Mouse (Mus musculus): Measurements from ENCODE around the gene Pgpep1. TPM values are rescaled to one million over a fixed set of nuclear protein-coding genes. Genes with fewer than 3 reads are reported as not detected.

Pgpep1 gene
- total and polyA plus RNA-seq, 3 experiments: 3.3 to 16.6 (median 9.4) TPM

- H3K4me1 ChIP-seq (ENCODE audit: insufficient read depth, low read depth, low read length): peaks cover 65% of the 10 kb centered on the region
- H3K36me3 ChIP-seq (replicated peaks): peaks cover 12% of the 10 kb centered on the region
- no peaks in the 10 kb centered on the region for H3K9me3 ChIP-seq (replicated peaks)
- no peaks in the 10 kb centered on the region for H3K27me3 ChIP-seq (ENCODE audit: insufficient read depth, low read length)
- no peak for DNase-seq (ENCODE audit: low spot score)
- H3K4me3 ChIP-seq (ENCODE audit: low read depth, low read length): peak overlapping the region; percentile 87; the same call in 1 of the 2 replicates
- TF ChIP-seq GATA1 (IDR thresholded peaks at IDR 0.05; ENCODE audit: borderline replicate concordance, low read length) (no peak), TAL1 (conservative IDR thresholded peaks at IDR 0.05; ENCODE audit: low read depth, low read length) (no peak), GATA2 (IDR thresholded peaks at IDR 0.05; ENCODE audit: borderline replicate concordance, low read depth, low read length) (no peak), CTCF (IDR thresholded peaks at IDR 0.05; ENCODE audit: low read depth, low read length) (no peak), POLR2AphosphoS5 (IDR thresholded peaks at IDR 0.05; ENCODE audit: insufficient replicate concordance, low read depth, low read length) (no peak)
- no peak for ATAC-seq (ENCODE audit: extremely low read depth, insufficient number of reproducible peaks, low FRiP score, poor library complexity, severe bottlenecking)
These were observed 37.4 kb upstream of the Pgpep1 start for GRCm38 (mm10) chr8:70697366-70698250.

GRCm38 (mm10) chr8:70696946-70697345, 36.8 kb upstream of the Pgpep1 start:
- TF ChIP-seq GATA1 (IDR thresholded peaks at IDR 0.05; ENCODE audit: borderline replicate concordance, low read length): no peak
- no peak for TF ChIP-seq POLR2AphosphoS5 (IDR thresholded peaks at IDR 0.05; ENCODE audit: insufficient replicate concordance, low read depth, low read length)
- TF ChIP-seq CTCF (IDR thresholded peaks at IDR 0.05; ENCODE audit: low read depth, low read length): no peak
- TF ChIP-seq GATA2 (IDR thresholded peaks at IDR 0.05; ENCODE audit: borderline replicate concordance, low read depth, low read length): no peak
- no peak for TF ChIP-seq TAL1 (conservative IDR thresholded peaks at IDR 0.05; ENCODE audit: low read depth, low read length)
- Histone ChIP-seq H3K4me1 (ENCODE audit: insufficient read depth, low read depth, low read length) (peaks cover 71% of the 10 kb centered on the region), H3K9me3 (replicated peaks) (no peaks in the 10 kb centered on the region), H3K27me3 (ENCODE audit: insufficient read depth, low read length) (peaks cover 7% of the 10 kb centered on the region), H3K4me3 (ENCODE audit: low read depth, low read length) (peak overlapping the region; percentile 63; the same call in 1 of the 2 replicates), H3K36me3 (replicated peaks) (peaks cover 7% of the 10 kb centered on the region)
- ATAC-seq (ENCODE audit: extremely low read depth, insufficient number of reproducible peaks, low FRiP score, poor library complexity, severe bottlenecking) (no peak), DNase-seq (ENCODE audit: low spot score) (no peak)

GRCm38 (mm10) chr8:70696019-70696885, 36.1 kb upstream of the Pgpep1 start:
- no peak for ATAC-seq (ENCODE audit: extremely low read depth, insufficient number of reproducible peaks, low FRiP score, poor library complexity, severe bottlenecking)
- Histone ChIP-seq H3K4me3 (ENCODE audit: low read depth, low read length) (peak overlapping the region; percentile 63; the same call in 1 of the 2 replicates), H3K36me3 (replicated peaks) (peaks cover 2% of the 10 kb centered on the region), H3K4me1 (ENCODE audit: insufficient read depth, low read depth, low read length) (peaks cover 72% of the 10 kb centered on the region), H3K9me3 (replicated peaks) (no peaks in the 10 kb centered on the region), H3K27me3 (ENCODE audit: insufficient read depth, low read length) (peaks cover 13% of the 10 kb centered on the region)
- DNase-seq (ENCODE audit: low spot score): peak; percentile 85
- no peak for TF ChIP-seq POLR2AphosphoS5 (IDR thresholded peaks at IDR 0.05; ENCODE audit: insufficient replicate concordance, low read depth, low read length)
- no peak for TF ChIP-seq GATA2 (IDR thresholded peaks at IDR 0.05; ENCODE audit: borderline replicate concordance, low read depth, low read length)
- TF ChIP-seq GATA1 (IDR thresholded peaks at IDR 0.05; ENCODE audit: borderline replicate concordance, low read length): no peak
- TF ChIP-seq TAL1 (conservative IDR thresholded peaks at IDR 0.05; ENCODE audit: low read depth, low read length): no peak
- no peak for TF ChIP-seq CTCF (IDR thresholded peaks at IDR 0.05; ENCODE audit: low read depth, low read length)

- ATAC-seq (ENCODE audit: extremely low read depth, insufficient number of reproducible peaks, low FRiP score, poor library complexity, severe bottlenecking): no peak
- no peaks in the 10 kb centered on the region for H3K36me3 ChIP-seq (replicated peaks)
- H3K4me1 ChIP-seq (ENCODE audit: insufficient read depth, low read depth, low read length): peaks cover 67% of the 10 kb centered on the region
- no peaks in the 10 kb centered on the region for H3K9me3 ChIP-seq (replicated peaks)
- no peak for TF ChIP-seq GATA2 (IDR thresholded peaks at IDR 0.05; ENCODE audit: borderline replicate concordance, low read depth, low read length)
- TF ChIP-seq GATA1 (IDR thresholded peaks at IDR 0.05; ENCODE audit: borderline replicate concordance, low read length): no peak
- TF ChIP-seq POLR2AphosphoS5 (IDR thresholded peaks at IDR 0.05; ENCODE audit: insufficient replicate concordance, low read depth, low read length): no peak
- peaks cover 15% of the 10 kb centered on the region for H3K27me3 ChIP-seq (ENCODE audit: insufficient read depth, low read length)
- peak; percentile 55 for DNase-seq (ENCODE audit: low spot score)
- peak overlapping the region; percentile 63; the same call in 1 of the 2 replicates for H3K4me3 ChIP-seq (ENCODE audit: low read depth, low read length)
These were observed 35.3 kb upstream of the Pgpep1 start for GRCm38 (mm10) chr8:70695318-70696018.

GRCm38 (mm10) chr8:70693636-70694035, 33.4 kb upstream of the Pgpep1 start:
- ATAC-seq (ENCODE audit: extremely low read depth, insufficient number of reproducible peaks, low FRiP score, poor library complexity, severe bottlenecking): no peak
- Histone ChIP-seq H3K9me3 (replicated peaks) (no peaks in the 10 kb centered on the region), H3K4me1 (ENCODE audit: insufficient read depth, low read depth, low read length) (peaks cover 64% of the 10 kb centered on the region), H3K27me3 (ENCODE audit: insufficient read depth, low read length) (peaks cover 21% of the 10 kb centered on the region), H3K4me3 (ENCODE audit: low read depth, low read length) (no peak overlapping the region), H3K36me3 (replicated peaks) (no peaks in the 10 kb centered on the region)
- no peak for TF ChIP-seq GATA1 (IDR thresholded peaks at IDR 0.05; ENCODE audit: borderline replicate concordance, low read length)
- no peak for TF ChIP-seq POLR2AphosphoS5 (IDR thresholded peaks at IDR 0.05; ENCODE audit: insufficient replicate concordance, low read depth, low read length)
- no peak for TF ChIP-seq CTCF (IDR thresholded peaks at IDR 0.05; ENCODE audit: low read depth, low read length)
- TF ChIP-seq GATA2 (IDR thresholded peaks at IDR 0.05; ENCODE audit: borderline replicate concordance, low read depth, low read length): no peak
- no peak for TF ChIP-seq TAL1 (conservative IDR thresholded peaks at IDR 0.05; ENCODE audit: low read depth, low read length)
- DNase-seq (ENCODE audit: low spot score): no peak

All from G1E (cell line).